Mouse (Mus musculus) G1E (cell line): ENCODE results near the gene Nek6. TPM values are rescaled to one million over a fixed set of nuclear protein-coding genes. Genes with fewer than 3 reads are reported as not detected.

ENCODE experiments used
- ATAC-seq: 2 replicates; pipeline ENCODE4 v1.8.0; 2016; ENCODE audit warnings: mild to moderate bottlenecking; ENCODE audit not compliant: insufficient number of reproducible peaks, poor library complexity, low FRiP score, severe bottlenecking; ENCODE audit errors: extremely low read depth
- DNase-seq: peaks from one replicate; pipeline ENCODE4 v3.0.0; 2012; ENCODE audit warnings: low spot score
- H3K27me3 ChIP-seq: 2 replicates; pipeline ENCODE4 v1.6.1; 2012; ENCODE audit warnings: mild to moderate bottlenecking, low read length, inconsistent platforms; ENCODE audit not compliant: insufficient read depth
- H3K36me3 ChIP-seq: replicated peaks from 2 replicates; pipeline ENCODE3; 2012; ENCODE audit warnings: mild to moderate bottlenecking, inconsistent platforms
- H3K4me1 ChIP-seq: 2 replicates; pipeline ENCODE4 v1.6.1; 2012; ENCODE audit warnings: low read depth, low read length, inconsistent platforms, mixed read lengths; ENCODE audit not compliant: insufficient read depth
- H3K4me3 ChIP-seq: 2 replicates; pipeline ENCODE4 v1.5.1; 2012; ENCODE audit warnings: low read depth, mild to moderate bottlenecking, inconsistent platforms, low read length, moderate library complexity, mixed read lengths
- H3K9me3 ChIP-seq: replicated peaks from 2 replicates; pipeline ENCODE4 v1.6.1; 2012; ENCODE audit warnings: inconsistent platforms
- CTCF ChIP-seq: IDR thresholded peaks from 2 replicates; pipeline ENCODE4 v1.5.1; 2012; ENCODE audit warnings: low read depth, low read length, inconsistent platforms, mixed read lengths
- GATA1 ChIP-seq: IDR thresholded peaks from 2 replicates; pipeline ENCODE4 v1.6.1; 2012; ENCODE audit warnings: borderline replicate concordance, low read length, inconsistent platforms, mixed read lengths
- GATA2 ChIP-seq: IDR thresholded peaks from 2 replicates; pipeline ENCODE4 v1.6.1; 2012; ENCODE audit warnings: low read depth, low read length, inconsistent platforms, borderline replicate concordance
- POLR2AphosphoS5 ChIP-seq: IDR thresholded peaks from 2 replicates; pipeline ENCODE4 v1.6.1; 2012; ENCODE audit warnings: low read depth, low read length, inconsistent platforms; ENCODE audit not compliant: insufficient replicate concordance
- TAL1 ChIP-seq: conservative IDR thresholded peaks from 2 replicates; pipeline ENCODE4 v1.6.1; 2012; ENCODE audit warnings: low read depth, low read length, inconsistent platforms, mixed read lengths
- polyA plus RNA-seq: library from polyadenylated mRNA; stranded (reverse); fragments of >175 nt; gene quantifications from 2 replicates; pipeline ENCODE4 v1.2.3, GENCODE M21; 2012
- total RNA-seq, 2 experiments: library from RNA; stranded (forward) in 1 of 2; stranded (reverse) in 1 of 2; fragments of 200-1000 nt in 1 of 2; fragments of >200 nt in 1 of 2; fragmentation: Nextera tagmentation in 1 of 2; gene quantifications; 2 replicates each; pipeline ENCODE4 v1.2.3; 2014 to 2017

Nek6 gene
- total RNA-seq (2014; fragmentation: Nextera tagmentation): 180 and 210 TPM in 2 replicates
- total RNA-seq (2017): 95.8 and 98.6 TPM in 2 replicates
- polyA plus RNA-seq: 113 and 162 TPM in 2 replicates

- H3K4me3 ChIP-seq: peak within 1 kb of the TSS; percentile 88
- DNase-seq: peak; percentile 80
These were observed at the start of gene Nek6 for GRCm38 (mm10) chr2:38511487-38512307. Gene Nek6 (plus strand): TSS chr2:38511643.

GRCm38 (mm10) chr2:38462323-38462722 is 49.1 kb upstream of the Nek6 start:
- ATAC-seq (no peak), DNase-seq (no peak)
- no peaks in the 10 kb centered on the region for H3K36me3 ChIP-seq
- H3K4me1 ChIP-seq: peaks cover 57% of the 10 kb centered on the region
- TF ChIP-seq POLR2AphosphoS5 (no peak), GATA1 (no peak), TAL1 (no peak), CTCF (no peak), GATA2 (no peak)
- no peaks in the 10 kb centered on the region for H3K9me3 ChIP-seq
- H3K27me3 ChIP-seq: peaks cover 16% of the 10 kb centered on the region
- H3K4me3 ChIP-seq: no peak overlapping the region

More at GRCm38 (mm10) chr2:38511487-38512307, at the start of gene Nek6:
- Histone ChIP-seq H3K36me3 (peaks cover 36% of the 10 kb centered on the region), H3K4me1 (peaks cover 88% of the 10 kb centered on the region), H3K27me3 (no peaks in the 10 kb centered on the region), H3K9me3 (no peaks in the 10 kb centered on the region)
- no peak for ATAC-seq
- TF ChIP-seq POLR2AphosphoS5 (no peak), GATA1 (no peak), GATA2 (no peak), TAL1 (no peak), CTCF (no peak)

- Histone ChIP-seq H3K27me3 (peaks cover 24% of the 10 kb centered on the region), H3K4me1 (peaks cover 70% of the 10 kb centered on the region), H3K4me3 (no peak overlapping the region), H3K36me3 (no peaks in the 10 kb centered on the region), H3K9me3 (no peaks in the 10 kb centered on the region)
- TF ChIP-seq CTCF (no peak), GATA1 (no peak), GATA2 (no peak), POLR2AphosphoS5 (no peak), TAL1 (no peak)
- no peak for DNase-seq
- no peak for ATAC-seq
These were observed 42.6 kb upstream of the Nek6 start for GRCm38 (mm10) chr2:38468845-38469244.

GRCm38 (mm10) chr2:38471745-38472144 is 39.7 kb upstream of the Nek6 start:
- TF ChIP-seq GATA2: no peak
- no peak for TF ChIP-seq TAL1
- TF ChIP-seq CTCF: no peak
- TF ChIP-seq GATA1: no peak
- TF ChIP-seq POLR2AphosphoS5: no peak

GRCm38 (mm10) chr2:38472829-38473228 is 38.6 kb upstream of the Nek6 start:
- peaks cover 20% of the 10 kb centered on the region for H3K27me3 ChIP-seq
- TF ChIP-seq GATA2: no peak
- no peak for TF ChIP-seq GATA1
- no peak for TF ChIP-seq TAL1
- TF ChIP-seq CTCF: no peak
- no peak for TF ChIP-seq POLR2AphosphoS5
- H3K4me1 ChIP-seq: peaks cover 49% of the 10 kb centered on the region
- no peaks in the 10 kb centered on the region for H3K36me3 ChIP-seq
- DNase-seq (no peak), ATAC-seq (no peak)
- H3K9me3 ChIP-seq: no peaks in the 10 kb centered on the region
- no peak overlapping the region for H3K4me3 ChIP-seq

More at GRCm38 (mm10) chr2:38471745-38472144, 39.7 kb upstream of the Nek6 start:
- ATAC-seq (peak; percentile 83), DNase-seq (peak; percentile 53)
- Histone ChIP-seq H3K4me3 (peak overlapping the region; percentile 27; the same call in 1 of the 2 replicates), H3K36me3 (no peaks in the 10 kb centered on the region), H3K27me3 (peaks cover 21% of the 10 kb centered on the region), H3K9me3 (no peaks in the 10 kb centered on the region), H3K4me1 (peaks cover 50% of the 10 kb centered on the region)

- TF ChIP-seq POLR2AphosphoS5: no peak
- TF ChIP-seq CTCF: no peak
- TF ChIP-seq GATA1: no peak
- no peak for TF ChIP-seq GATA2
- no peak for TF ChIP-seq TAL1
- Histone ChIP-seq H3K9me3 (no peaks in the 10 kb centered on the region), H3K4me1 (peaks cover 25% of the 10 kb centered on the region), H3K36me3 (no peaks in the 10 kb centered on the region), H3K4me3 (no peak overlapping the region), H3K27me3 (peaks cover 30% of the 10 kb centered on the region)
- ATAC-seq: no peak
- no peak for DNase-seq
These were observed 34.5 kb upstream of the Nek6 start for GRCm38 (mm10) chr2:38476871-38477496.
